Mouse (Mus musculus): ENCODE data around the gene Cyp4f37.

The Cyp4f37 gene

GRCm38 (mm10) chr17:32680404-32680803 lies 59.3 kb downstream of the Cyp4f37 start:
- in situ Hi-C loops (cut with MboI, MseI): loop anchor here (5.0 kb wide), 1 partner anchor 128 kb away; no protein-coding TSS in a partner anchor

- in situ Hi-C loops (cut with MboI, MseI): no loop called here
These were observed 64.1 kb downstream of the Cyp4f37 start, which contains the start of gene Cyp4f15 for GRCm38 (mm10) chr17:32685048-32685750. Gene Cyp4f15 (plus strand): TSS chr17:32685627.
